Mouse (Mus musculus) right cerebral cortex, postnatal 36 days (tissue): ENCODE data around the gene Wnt1.
"Not testable (repeated sequence)": the region's sequence is repeated elsewhere in the genome, so short reads cannot be mapped to it uniquely, and the experiment has no call there.

Experiments
- DNase-seq, 2 experiments: peaks; one replicate each; pipeline ENCODE4 v3.0.0; 2022; ENCODE audit warnings: low spot score in 2 of 2, mixed read lengths in 1 of 2

Wnt1 gene

GRCm38 (mm10) chr15:98789661-98790535 is at the start of gene Wnt1:
Gene Wnt1 (plus strand): TSS chr15:98789857.
- no peak for DNase-seq

DNA sequence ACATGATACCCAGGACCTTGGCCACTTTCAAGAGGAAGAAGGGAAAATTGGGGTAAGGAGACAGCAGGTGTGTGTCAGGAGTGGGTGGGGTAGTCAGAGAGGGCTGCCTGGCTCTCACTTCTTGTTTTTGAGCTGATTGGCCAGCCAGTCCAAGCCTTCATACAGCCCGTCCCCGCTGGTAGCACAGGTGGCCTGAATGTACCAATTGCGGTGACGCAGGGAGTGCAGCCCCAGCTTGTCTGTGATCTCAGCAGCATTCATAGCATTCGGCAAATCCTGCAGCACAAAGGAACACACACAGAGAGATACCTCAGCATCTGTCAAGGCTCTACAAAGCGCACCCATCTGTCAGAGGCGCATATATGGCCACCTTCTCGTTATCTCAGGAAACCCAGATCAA is 49.4 kb upstream of the Wnt1 start:
- DNase-seq: no peak

- DNase-seq: no peak
Observed at GRCm38 (mm10) chr15:98742766-98743428, 46.8 kb upstream of the Wnt1 start.

DNA sequence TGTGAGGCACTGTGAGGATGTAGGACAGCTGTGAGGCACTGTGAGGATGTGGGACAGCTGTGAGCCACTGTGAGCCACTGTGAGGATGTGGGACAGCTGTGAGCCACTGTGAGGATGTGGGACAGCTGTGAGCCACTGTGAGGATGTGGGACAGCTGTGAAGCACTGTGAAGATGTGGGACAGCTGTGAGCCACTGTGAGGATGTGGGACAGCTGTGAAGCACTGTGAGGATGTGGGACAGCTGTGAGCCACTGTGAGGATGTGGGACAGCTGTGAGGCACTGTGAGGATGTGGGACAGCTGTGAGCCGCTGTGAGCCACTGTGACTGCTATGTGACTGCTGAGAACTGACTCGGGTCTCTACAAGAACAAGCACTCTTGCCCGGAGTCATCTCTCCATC is 45.8 kb upstream of the Wnt1 start:
- DNase-seq: not testable (repeated sequence)

DNA sequence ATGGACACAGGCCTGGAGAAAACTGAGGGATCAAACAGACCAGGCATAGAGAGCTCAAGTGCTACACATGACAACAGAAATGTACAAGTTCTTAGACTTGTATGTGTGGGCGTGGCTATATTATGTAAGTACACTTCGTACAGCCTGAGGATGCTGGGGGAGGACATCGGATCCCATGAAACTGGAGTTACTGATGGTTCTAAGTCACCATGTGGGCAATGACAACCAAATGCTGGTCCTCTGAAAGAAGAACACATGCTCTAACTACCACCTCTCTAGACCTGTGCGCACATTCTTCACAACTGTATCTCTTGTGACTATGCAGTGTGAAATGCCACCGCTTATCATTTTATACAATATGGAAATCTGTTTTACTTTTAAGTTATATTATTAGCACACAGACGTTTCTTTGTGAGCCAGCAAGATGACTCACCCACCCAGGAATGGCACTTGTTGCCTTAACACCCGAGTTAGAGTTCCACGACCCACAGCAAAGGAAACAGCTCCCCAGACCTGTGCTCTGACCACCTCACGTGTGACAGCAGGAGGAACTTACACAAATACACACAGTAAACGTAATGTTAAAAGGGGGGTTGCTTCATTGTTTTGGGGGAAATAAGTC is 43.2 kb upstream of the Wnt1 start:
- DNase-seq: peak; percentile 31 to 55

DNA sequence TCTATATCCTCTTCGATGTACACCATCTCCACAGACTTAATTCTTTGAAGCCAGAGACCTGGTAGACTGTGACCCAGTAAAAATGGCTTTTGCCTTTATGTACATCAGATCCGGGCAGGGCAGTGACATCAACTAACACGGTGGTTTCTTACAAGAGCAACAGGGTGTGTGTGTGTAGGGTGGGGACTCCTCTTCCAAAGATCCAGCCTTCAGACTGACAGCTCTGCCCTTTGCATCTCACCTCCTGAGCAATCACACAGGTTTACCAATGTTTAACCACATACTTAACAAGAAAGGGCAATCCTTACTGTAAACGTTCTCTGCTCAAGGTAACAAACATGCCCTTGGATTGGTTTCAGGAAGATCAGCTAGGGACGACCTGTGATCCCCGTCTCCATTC is 42.4 kb upstream of the Wnt1 start:
- DNase-seq: no peak

GRCm38 (mm10) chr15:98749093-98749492 is 40.6 kb upstream of the Wnt1 start:
- no peak for DNase-seq

DNA sequence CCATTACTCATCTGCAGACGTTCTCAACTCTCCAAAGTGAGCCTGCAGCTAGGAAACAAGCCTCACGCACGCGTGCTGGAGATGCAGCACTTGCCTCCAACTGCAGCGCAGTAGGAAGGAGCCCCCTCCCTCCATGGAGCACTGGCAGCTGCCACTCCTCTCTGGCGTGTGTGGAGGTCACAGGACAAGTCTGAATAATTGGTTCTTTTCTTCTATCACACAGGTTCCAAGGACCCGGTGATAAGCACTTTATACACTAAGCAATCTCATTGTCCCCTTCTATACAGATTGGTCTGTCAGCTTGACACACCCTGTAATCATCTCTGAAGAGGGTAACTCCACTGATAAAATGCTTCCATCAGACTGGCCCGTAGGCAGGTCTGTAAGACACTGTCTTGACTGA is 36.6 kb upstream of the Wnt1 start:
- no peak for DNase-seq

GRCm38 (mm10) chr15:98754125-98754524 is 35.5 kb upstream of the Wnt1 start:
- no peak for DNase-seq

DNA sequence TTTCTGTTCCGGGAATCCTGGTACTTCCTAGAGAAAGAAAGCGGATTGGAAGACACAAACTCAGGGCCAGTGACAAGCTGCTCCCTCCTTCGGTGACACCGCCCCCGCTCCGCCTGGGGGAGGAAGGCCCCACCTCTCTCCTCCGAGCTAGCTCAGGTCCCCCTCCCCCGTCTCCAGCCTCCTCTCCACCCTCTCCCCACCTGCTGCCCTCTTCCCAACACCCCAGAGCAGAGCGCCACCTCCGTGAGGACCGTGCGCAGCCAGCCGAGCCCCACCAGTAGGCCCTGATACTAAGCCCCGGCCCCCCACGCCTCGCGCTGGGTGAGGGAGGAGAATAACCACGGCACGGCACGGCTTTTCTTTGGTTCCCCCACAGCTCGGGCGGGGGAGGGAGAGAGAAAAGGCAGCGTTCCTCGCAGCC is 27.4 kb upstream of the Wnt1 start:
- DNase-seq: peak; percentile 74 to 78

DNA sequence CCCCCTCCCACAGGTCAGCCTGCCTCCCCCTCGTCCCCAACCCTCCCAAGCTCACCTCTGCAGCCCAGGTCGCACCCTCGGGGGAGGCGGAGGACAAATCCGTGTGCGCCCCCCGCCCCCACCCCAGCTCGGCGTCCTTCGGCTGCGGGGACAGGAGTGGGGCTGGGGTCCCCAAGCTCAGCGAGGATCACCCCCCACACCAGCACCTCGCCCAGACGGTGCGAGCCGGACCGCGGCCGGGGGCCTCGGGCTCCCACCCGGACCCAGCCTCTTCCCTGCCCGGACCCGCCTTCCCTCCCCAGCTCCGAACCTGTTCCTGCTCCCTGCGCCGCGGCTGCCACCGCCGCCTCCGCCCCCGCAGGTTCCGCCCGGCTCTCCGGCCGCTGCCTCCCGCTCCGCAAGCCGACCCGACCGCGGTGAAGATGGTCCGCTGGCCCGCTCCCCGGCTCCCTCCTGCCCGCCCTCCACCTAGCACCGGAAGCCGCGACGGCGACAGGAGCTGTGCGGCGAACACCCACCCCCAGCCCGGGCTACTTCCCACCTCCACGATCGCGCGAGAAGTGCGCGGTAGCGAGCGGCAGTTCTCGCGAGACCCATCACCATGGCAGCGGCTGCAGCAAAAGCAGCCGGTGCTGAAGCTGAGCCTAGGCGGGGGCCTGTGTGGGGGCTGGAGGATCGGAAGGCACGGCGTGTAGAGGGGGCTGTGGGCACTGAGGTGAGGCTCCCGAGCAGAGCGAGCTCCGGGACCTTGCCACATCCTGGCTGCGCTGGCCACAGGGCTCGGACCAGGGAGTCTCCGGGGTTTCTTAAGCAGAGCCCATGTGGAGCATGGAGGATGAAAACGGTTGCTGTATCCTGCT is 26.8 kb upstream of the Wnt1 start, which contains the start of gene Arf3:
TSS of gene Arf3 (minus strand) at position 545 of the 860 bp plus-strand sequence.
- peak; percentile 95 to 96 for DNase-seq

GRCm38 (mm10) chr15:98765929-98766328 is 23.7 kb upstream of the Wnt1 start:
- no peak for DNase-seq

DNA sequence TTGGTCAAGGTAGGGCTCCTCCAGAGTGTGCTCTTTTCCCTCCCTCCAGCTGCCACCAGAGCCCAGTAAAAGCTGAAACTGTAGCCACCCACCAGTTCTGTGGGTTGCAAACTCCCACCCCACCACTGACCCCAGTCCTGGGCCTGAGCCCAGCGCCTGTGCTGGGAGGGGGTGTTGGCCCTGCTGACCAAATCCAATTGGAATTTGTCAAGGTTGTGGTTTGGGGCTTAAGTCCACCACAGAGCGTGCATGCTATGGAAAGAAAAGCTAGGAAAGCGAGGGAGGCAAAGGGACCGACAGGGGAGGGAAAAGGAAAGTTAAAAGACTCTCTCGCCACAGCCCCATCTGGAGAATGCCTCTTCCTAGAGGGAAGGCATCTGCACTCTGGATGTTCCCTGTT is 21.4 kb upstream of the Wnt1 start:
- DNase-seq: no peak

DNA sequence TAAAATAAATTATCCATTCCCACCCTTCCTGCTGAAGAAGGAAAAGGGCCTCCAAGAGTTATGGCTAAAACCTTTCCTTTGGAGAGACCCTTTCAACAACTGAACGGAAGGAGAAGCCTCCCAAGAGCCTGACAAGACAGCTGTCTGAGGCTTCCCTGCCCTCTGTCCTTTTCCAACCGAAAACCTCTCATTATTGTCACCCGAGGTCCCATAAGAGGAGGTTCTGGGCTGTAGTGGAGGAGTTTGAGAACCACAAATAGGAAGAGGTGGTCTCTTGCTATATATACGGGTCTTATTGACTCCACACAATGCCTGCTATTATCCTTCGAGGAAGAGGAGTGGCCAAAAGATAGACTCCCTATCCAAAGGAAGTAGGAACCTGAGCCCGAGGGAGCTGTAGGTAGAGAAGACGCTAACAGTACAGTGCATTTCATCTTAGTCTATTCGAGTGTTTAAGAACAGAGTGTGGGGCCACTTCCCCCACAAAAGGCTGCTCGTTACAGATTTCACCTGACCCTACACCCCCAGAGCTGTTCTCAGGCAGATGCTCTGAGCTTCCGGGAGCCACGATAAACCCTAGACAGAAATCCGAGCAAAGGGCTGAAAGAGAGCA is 17.7 kb upstream of the Wnt1 start:
- no peak for DNase-seq

- no peak for DNase-seq
Observed at GRCm38 (mm10) chr15:98772511-98773211, 17.0 kb upstream of the Wnt1 start.

- DNase-seq: no peak
Observed at GRCm38 (mm10) chr15:98774096-98774495, 15.6 kb upstream of the Wnt1 start.

GRCm38 (mm10) chr15:98775533-98775932 is 14.1 kb upstream of the Wnt1 start:
- DNase-seq: no peak

GRCm38 (mm10) chr15:98776280-98777004 is 13.2 kb upstream of the Wnt1 start:
- DNase-seq: no peak

- no peak for DNase-seq
Observed at GRCm38 (mm10) chr15:98777005-98777616, 12.5 kb upstream of the Wnt1 start.
